Mouse (Mus musculus) hindbrain, embryonic 13.5 days (tissue): Measurements from ENCODE around the gene Kcnrg. TPM values are rescaled to one million over a fixed set of nuclear protein-coding genes. Genes with fewer than 3 reads are reported as not detected.

Source experiments
- ATAC-seq: fragments of 200-750 bp; cut with Nextera tagmentation; 2 replicates; pipeline ENCODE4 v1.8.0; 2017; ENCODE audit warnings: moderate TSS enrichment; ENCODE audit not compliant: low FRiP score
- H3K27ac ChIP-seq: fragments of 300-500 bp; sonication (generic); 2 replicates; pipeline ENCODE4 v1.5.1; 2015; ENCODE audit warnings: inconsistent platforms, mild to moderate bottlenecking, moderate library complexity
- H3K27me3 ChIP-seq: fragments of 300-500 bp; sonication (generic); 2 replicates; pipeline ENCODE4 v1.6.1; 2015; ENCODE audit warnings: mild to moderate bottlenecking, inconsistent platforms
- H3K36me3 ChIP-seq: fragments of 300-500 bp; sonication (generic); 2 replicates; pipeline ENCODE4 v1.6.1; 2015; ENCODE audit warnings: mild to moderate bottlenecking, inconsistent platforms
- H3K4me1 ChIP-seq: fragments of 300-500 bp; sonication (generic); replicated peaks from 2 replicates; pipeline ENCODE4 v1.6.1; 2015; ENCODE audit warnings: inconsistent platforms
- H3K4me2 ChIP-seq: fragments of 300-500 bp; sonication (generic); 2 replicates; pipeline ENCODE4 v1.6.1; 2015; ENCODE audit warnings: inconsistent platforms, mild to moderate bottlenecking, moderate library complexity
- H3K4me3 ChIP-seq: fragments of 300-500 bp; sonication (generic); 2 replicates; pipeline ENCODE4 v1.5.1; 2015; ENCODE audit warnings: mild to moderate bottlenecking, inconsistent platforms
- H3K9ac ChIP-seq: fragments of 300-500 bp; sonication (generic); 2 replicates; pipeline ENCODE4 v1.6.1; 2015; ENCODE audit warnings: mild to moderate bottlenecking, inconsistent platforms
- H3K9me3 ChIP-seq: fragments of 300-500 bp; sonication (generic); 2 replicates; pipeline ENCODE4 v1.6.1; 2016; ENCODE audit warnings: inconsistent platforms
- WGBS: fragments of 180-500 bp; shearing (Covaris S2); methylation state at CpG from one replicate; pipeline ENCODE4 v1.1.7; 2015; 5-methylcytosine and 5-hydroxymethylcytosine counted together
- microRNA counts: library from miRNA; unstranded; fragments of <30 nt; microRNA quantifications from one replicate; lab custom pipeline; 2016
- microRNA-seq: library from miRNA; unstranded; fragments of <30 nt; microRNA quantifications from one replicate; pipeline ENCODE4, GENCODE M21; 2016
- polyA plus RNA-seq: library from polyadenylated mRNA; unstranded; fragments of >200 nt; fragmentation: Nextera tagmentation; extraction: Ambion mirVana; gene quantifications from 2 replicates; pipeline ENCODE4 v1.2.1, GENCODE M21; 2015

The Kcnrg gene
- polyA plus RNA-seq, 1 experiment from 2014 or later: 3.6 TPM

DNA sequence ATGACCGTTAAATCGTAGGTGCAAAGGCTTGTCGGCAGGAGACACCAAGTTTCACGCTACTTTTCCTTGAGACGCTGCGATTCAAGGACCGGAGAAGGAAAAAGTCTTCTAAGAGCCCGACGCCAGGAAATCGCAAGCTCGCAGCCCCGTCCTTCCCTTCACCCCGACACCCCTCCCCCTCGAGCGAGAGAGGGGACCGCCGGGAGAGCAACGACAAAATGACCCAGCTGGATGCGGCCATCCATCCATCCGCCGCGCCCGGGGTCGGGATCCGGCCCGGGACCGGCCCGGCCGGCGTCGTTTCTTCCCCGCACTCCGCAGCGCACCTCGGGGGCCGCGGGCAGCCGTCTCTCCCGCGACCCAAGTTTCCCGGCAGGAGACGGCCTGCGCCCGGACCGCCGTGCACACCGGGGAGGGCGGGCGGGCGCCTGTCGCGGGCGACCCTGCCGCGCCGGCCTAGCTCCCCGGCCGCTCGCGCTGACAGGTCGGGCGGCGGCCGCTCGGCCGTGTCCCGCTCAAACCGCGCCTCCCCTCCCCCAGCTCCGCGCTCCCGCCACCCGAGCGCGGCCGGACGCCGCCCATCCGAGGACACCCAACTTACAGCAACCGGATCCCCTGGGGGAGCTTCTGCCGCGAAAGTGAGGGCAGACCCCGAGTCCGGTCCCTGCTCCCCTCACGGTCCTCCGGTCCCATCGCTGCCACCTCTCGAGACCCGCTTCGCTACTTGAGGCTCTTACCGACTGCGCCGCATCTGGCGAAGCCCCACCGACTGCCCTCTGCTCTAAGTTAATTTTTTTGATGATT is 40.8 kb downstream of the Kcnrg start:
- Histone ChIP-seq H3K4me3 (peak overlapping the region; percentile 91), H3K9me3 (no peaks in the 10 kb centered on the region), H3K27me3 (no peaks in the 10 kb centered on the region), H3K27ac (peak overlapping the region; percentile 86), H3K4me1 (peaks cover 9% of the 10 kb centered on the region), H3K9ac (peak overlapping the region; percentile 88), H3K4me2 (peak overlapping the region; percentile 89), H3K36me3 (no peaks in the 10 kb centered on the region)
- peak; percentile 85 for ATAC-seq
- under 1% methylated on average over 56 of the region's 95 CpGs for WGBS

DNA sequence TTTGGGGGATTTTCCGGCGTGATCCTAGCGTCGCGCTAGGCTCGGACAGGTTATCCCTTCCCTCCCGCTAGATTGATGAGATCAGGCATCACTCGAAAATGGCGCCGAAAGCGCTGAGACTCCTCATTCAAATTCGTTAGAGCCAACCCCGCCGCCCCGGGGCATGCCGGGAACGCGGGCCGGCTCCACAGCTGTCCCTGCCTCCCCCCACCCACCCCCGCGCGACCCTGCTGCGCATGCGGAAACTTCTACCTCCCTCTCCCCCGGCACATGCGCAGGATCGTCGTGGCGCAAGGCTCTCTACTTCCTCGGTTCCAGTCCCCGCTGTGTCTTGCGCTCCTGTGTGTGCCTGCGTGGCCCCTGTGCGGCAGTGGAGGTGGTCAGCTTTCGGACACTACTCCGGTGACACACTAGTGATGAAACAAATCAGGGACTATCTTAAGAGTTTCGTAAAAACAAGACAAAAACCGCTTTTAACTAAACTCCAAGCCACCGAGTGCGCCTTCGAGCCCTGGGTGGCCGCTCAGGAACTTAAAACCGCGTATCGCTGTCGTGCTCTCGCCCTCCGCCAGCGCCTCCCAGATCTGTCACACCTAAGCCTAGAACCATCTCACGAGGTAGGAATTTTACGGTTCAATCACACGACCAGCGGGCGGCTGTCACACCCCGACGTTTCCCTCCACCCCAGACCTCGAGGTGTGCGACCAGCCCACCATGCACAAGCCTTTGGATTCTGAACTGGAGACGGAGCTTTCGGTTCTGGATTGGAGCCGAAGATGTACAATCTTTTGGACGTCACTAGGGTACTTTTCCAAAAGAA is 41.6 kb downstream of the Kcnrg start:
- Histone ChIP-seq H3K27me3 (no peaks in the 10 kb centered on the region), H3K4me3 (peak overlapping the region; percentile 91), H3K9ac (peak overlapping the region; percentile 88), H3K9me3 (no peaks in the 10 kb centered on the region), H3K4me1 (peaks cover 9% of the 10 kb centered on the region), H3K27ac (peak overlapping the region; percentile 86), H3K4me2 (peak overlapping the region; percentile 89), H3K36me3 (no peaks in the 10 kb centered on the region)
- 2% methylated on average over 62 of the region's 62 CpGs for WGBS
- ATAC-seq: peak; percentile 96

GRCm38 (mm10) chr14:61650291-61650960 is 43.2 kb downstream of the Kcnrg start:
- Histone ChIP-seq H3K4me1 (peaks cover 9% of the 10 kb centered on the region), H3K9me3 (no peaks in the 10 kb centered on the region), H3K4me2 (no peak overlapping the region), H3K27me3 (no peaks in the 10 kb centered on the region), H3K9ac (no peak overlapping the region), H3K36me3 (no peaks in the 10 kb centered on the region), H3K27ac (no peak overlapping the region), H3K4me3 (no peak overlapping the region)
- no peak for ATAC-seq
- WGBS: 40% methylated on average over 9 of the region's 9 CpGs

DNA sequence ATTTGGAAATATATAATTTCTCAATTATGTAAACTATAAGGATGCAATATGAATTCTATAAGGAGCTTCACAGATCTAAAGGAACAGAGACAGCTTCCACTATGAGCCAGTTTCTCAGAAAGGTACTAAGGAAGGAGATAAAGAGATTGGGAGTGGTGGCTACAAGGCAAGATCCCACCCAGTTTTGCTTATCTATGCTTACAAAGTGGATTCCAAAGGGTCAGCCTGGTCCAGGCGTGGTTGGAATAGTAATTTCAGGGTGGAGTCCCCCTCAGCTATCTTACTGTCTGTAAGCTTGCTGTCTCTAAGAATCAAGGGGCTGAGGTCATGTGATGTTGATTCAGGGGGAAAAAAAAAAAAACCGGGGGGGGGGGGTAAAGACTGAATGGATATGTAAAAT is 49.2 kb downstream of the Kcnrg start:
- Histone ChIP-seq H3K4me2 (no peak overlapping the region), H3K27me3 (no peaks in the 10 kb centered on the region), H3K9me3 (no peaks in the 10 kb centered on the region), H3K27ac (no peak overlapping the region), H3K4me3 (no peak overlapping the region), H3K9ac (no peak overlapping the region), H3K4me1 (no peaks in the 10 kb centered on the region), H3K36me3 (no peaks in the 10 kb centered on the region)
- ATAC-seq: no peak
- 45% methylated on average over 2 of the region's 2 CpGs for WGBS

GRCm38 (mm10) chr14:61661496-61661895 is 54.2 kb downstream of the Kcnrg start:
- ATAC-seq: no peak
- Histone ChIP-seq H3K4me2 (no peak overlapping the region), H3K9ac (no peak overlapping the region), H3K27me3 (no peaks in the 10 kb centered on the region), H3K4me3 (no peak overlapping the region), H3K4me1 (no peaks in the 10 kb centered on the region), H3K36me3 (no peaks in the 10 kb centered on the region), H3K9me3 (no peaks in the 10 kb centered on the region), H3K27ac (no peak overlapping the region)
- WGBS: 93% methylated on average over 1 of the region's 1 CpGs

DNA sequence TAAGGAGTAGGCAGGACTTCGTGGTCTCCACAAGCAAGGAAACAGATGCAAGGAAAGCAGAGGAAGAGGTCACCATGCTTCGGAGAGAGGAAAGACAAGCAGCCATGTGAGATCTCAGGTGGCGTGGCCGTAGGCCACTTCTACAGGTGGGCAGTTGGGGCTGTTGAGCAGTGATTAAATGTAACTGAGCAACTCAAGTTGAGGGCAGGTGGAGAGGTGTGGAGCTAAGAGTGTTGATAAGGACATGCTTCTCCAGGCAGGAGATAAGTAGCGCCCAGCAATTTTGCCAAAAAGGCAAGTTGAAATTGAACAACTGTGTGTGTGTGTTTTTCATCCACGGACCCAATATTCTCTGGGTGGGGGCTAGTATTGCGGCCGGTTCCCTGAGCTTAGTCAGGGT is 55.0 kb downstream of the Kcnrg start:
- Histone ChIP-seq H3K27ac (no peak overlapping the region), H3K9me3 (no peaks in the 10 kb centered on the region), H3K36me3 (no peaks in the 10 kb centered on the region), H3K4me2 (no peak overlapping the region), H3K9ac (no peak overlapping the region), H3K4me1 (no peaks in the 10 kb centered on the region), H3K4me3 (no peak overlapping the region), H3K27me3 (no peaks in the 10 kb centered on the region)
- 92% methylated on average over 8 of the region's 8 CpGs for WGBS
- ATAC-seq: no peak

MicroRNA genes within 50 kb of the gene (microRNA counts, 519-probe panel; counts per million panel counts)
- microRNA mmu-miR-15a (lab: Ali Mortazavi, UCI) (5,137 counts per million, percentile 89 among the panel's probes with 10 or more counts), microRNA mmu-miR-16 (lab: Ali Mortazavi, UCI) (6,248 counts per million, percentile 99 among the panel's probes with 10 or more counts)

Small RNA genes within 50 kb of the gene (microRNA-seq; reads per million reads assigned to microRNA genes)
- gene Mir15a: 2,400 reads per million, percentile 84 among the genes with 10 or more reads in this experiment
- gene Mir16-1: 1,861 reads per million, percentile 82 among the genes with 10 or more reads in this experiment

Other genes starting within 250 kb of the Kcnrg start
- 10.3 and 10.7 TPM in 2 replicates for gene Ebpl, start 247.0 kb upstream of the Kcnrg start, polyA plus RNA-seq
- 74.3 and 75.1 TPM in 2 replicates for gene Kpna3, start 167.6 kb upstream of the Kcnrg start, polyA plus RNA-seq
- gene Spryd7, start 50.6 kb upstream of the Kcnrg start, polyA plus RNA-seq: 39.0 and 40.9 TPM in 2 replicates
- 53.7 and 58.8 TPM in 2 replicates for gene Trim13, start 9.2 kb upstream of the Kcnrg start, polyA plus RNA-seq